Mouse (Mus musculus): ENCODE data around the gene Gpr84.

DNA sequence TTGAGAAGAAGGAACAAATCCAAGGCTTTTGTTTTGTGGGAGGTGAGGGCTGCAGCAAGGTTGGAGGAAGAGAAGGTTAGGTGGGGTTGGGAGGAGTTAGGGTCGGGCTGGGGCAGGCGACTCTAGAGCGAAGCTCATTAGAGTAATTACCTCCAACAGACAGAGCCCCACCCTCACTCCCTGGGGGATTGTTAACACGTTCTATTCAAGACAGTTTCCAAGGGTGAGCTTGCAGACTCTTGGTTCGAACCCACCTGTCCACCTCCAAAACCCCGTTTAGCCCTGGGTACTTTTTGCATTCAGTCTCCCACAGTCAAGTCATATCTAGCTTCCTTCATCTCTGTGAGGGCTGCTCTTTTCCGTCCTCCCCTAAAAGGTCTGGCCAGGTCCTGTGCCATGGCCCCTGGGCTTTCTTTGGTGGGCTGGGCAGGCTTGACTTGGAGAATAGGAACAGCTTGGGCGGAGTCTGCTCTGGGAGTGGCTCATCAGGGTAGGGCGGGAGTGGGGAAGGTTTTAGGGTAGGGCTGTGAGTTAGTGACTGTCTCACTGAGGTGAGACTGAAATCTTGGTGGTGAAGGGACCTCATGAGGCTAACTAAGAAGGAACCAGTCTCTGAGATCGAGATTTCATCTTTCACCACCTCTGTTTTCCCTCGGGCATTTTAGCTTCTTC, 26.7 kb upstream of the Gpr84 start:
- no peak for TF ChIP-seq CTCF (IDR thresholded peaks at IDR 0.05; ENCODE audit: extremely low read depth, insufficient read depth, low read length)
- no peak for TF ChIP-seq POLR2A (IDR thresholded peaks at IDR 0.05; ENCODE audit: extremely low read depth, insufficient read depth, low read length)
